Mouse (Mus musculus): ENCODE results near the gene Lrfn1.
A peak's percentile ranks its signal among the peaks of the same experiment; 100 is the strongest.
"Not testable (repeated sequence)": the region's sequence is repeated elsewhere in the genome, so short reads cannot be mapped to it uniquely, and the experiment has no call there.

Gene Lrfn1

DNA sequence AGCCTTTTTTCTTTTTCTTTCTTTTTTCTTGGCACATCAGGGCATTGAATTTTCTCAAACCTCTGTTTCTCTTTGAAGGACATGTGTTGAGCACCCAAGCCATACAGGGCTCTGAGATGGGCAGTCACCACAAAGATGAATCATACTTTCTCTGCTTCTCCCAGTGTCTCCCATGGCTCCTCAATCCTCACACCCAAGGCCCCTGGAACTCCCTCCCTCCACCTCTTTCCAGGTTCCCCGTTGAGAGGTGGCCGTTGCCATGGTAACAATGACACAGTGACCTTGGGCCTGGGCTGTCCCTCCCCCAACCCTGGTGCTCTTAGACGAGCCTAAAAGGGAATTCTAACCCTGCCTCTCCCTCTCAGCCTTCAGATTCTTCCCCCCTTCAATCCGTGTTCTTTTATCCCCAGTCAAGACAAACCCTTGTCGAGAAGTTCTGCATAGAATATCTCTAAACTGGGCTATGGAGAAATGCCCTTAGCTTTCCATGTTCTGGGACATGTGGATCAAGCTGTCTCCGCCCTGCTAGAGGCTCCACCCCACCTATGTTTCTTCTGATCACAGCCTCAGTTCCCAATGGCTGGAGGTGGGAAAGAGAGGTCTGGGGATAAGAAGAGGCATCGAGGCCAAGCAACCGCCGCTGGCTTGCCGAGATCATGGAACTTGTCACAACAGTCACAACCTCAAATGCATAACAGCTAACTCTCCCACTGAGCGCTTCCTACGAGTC is 4.5 kb upstream of the Lrfn1 start:
- DNase-seq (ENCODE audit: low spot score), result peak; percentile 44

DNA sequence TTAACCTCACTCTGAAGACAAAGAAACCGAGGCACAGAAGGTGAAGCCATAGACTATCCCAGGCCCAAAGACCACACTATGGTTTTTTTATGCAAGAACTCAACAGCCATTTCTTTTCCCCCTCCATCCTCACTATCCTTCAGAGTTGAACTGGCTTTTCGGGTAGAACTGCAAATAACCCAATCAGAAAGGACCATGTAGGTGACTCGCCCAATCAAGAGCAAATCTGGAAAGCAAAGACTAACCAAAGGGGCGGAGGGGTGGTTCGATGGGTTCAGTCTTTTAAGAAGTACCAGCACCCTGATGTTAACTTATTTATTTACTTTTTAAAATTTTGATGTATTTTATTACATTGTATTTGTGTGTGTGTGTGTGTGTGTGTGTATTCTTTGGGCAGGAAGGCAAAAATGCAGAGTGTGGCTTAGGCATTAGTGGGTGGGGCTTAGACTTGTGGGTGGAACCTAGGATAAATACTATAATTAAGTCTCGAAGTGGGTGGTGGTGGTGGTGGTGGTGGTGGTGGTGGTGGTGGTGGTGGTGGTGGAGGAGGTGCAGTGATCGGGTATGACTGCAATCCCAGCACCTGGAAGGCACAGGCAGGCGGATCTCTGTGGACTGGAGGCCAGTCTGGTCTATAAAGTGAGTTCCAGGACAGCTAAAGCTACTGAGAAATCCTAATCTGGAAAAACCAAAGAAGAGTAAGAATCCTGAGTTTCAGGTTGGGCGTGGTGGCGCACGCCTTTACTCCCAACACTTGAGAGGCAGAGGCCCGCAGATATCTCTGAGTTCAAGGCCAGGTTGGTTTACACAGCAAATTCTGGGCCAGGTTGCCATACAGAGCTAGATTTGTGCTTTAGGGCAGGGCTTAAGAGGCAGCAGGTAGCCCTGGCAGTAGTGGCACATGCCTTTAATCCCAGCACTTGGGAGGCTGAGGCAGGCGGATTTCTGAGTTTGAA is 3.6 kb upstream of the Lrfn1 start:
- no peak for DNase-seq (ENCODE audit: low spot score)

DNA sequence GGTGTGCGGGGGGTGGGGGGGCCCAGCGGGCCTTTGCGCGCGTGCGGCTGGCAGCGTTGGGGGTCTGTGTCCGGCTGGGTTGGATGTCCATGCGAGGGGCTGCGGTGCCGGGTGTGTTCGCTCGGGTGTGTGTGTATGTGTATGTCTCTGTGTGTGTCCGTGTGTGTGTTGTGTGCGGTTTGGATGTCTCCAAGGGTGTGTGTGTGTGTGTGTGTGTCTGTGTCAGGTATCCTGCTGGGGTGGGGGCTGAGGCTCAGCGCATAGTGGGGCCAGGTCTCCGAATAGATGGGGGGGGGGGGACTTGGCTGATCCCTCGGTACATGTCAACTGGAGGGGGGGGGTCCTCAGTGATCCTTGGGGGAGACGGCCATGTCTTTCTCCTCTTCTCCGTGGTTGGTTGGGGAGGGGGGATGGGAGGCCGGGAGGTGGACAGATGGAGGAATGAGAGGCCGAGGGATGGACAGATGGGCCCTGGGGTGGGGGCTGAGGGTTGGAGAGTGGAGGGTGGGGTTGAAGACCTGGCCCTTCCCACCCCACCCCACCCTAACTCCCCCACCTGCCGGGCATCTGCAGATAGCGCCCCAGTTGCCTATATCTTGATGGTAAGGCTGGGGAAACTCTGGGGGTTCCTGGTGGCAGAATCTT is 703 bp downstream of the Lrfn1 start:
- DNase-seq (ENCODE audit: low spot score), result no peak

DNA sequence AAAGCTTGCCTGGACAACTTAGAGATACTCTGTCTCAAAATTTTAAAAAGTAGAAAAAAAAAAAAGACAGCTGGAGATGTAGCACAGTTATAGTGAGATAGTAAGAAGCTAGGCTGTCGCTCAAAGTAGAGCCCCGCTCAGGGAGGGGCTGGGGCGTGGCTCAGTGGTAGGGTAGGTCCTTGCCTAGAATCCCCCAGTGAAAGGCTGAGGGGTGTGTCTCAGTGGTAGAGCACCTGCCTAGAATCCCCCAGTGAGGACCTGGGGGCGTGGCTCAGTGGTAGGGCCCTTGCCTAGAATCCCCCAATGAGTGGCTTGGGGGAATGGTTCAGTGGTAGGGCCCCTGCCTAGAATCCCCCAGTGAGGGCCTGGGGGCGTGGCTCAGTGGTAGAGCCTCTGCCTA is 8.6 kb downstream of the Lrfn1 start:
- no peak for DNase-seq (ENCODE audit: low spot score)

DNA sequence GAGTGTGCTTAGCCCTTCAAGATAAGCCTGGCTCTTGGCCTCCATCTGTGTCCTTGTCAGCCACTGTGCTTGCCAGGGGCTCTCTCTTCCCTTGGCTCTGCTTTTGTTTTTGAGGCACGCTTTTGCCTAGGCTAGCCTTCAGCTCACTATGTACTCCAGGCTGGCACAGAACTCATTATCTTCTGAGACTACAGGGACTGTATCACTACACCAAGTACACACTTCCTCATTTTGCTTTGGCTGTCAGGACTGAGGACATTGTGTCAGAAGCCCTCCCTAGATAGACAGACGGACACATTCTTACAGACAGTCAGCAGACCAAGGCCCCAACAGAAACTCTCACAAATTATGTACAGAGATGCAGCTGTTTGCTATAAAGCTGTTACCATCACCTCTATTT is 11.0 kb downstream of the Lrfn1 start:
- no peak for DNase-seq (ENCODE audit: low spot score)

DNA sequence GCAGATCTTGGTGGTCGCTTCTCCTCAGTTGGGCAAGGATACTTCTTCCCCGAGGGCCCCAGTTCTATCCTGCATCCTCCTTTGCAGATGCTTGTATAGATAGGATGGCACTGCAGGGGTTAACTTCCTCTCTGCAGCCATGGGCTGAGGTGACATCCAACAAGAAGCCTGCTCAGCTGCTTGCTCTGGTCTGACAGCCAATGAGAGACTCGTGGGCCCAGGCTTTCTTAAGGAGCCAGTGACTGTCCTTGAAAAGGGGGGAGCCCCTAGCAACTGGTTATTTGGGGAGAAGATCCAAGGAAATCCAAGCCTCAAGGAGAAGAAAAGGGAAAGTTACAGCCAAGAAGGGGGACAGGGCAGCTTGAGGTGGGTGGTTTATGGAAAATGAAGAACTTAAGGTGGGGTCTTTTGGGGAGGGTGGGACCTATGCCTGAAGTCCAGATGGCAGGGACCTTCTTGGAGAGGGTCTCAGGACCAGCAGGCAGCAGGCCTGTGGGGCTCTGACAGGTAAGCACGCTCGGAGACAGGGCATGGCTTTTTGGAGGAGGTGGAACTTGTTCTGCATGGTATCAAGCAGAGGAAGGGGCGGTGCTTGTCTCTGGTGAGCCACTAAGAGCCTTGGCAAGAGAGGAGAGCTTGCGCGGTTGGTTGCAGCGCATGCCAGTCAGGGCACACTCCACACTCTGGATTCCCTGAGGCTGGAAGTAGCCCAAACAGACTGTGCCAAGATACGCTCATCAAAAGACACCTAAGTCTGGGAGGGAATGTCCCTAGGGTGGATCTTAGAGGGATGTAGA is 12.8 kb downstream of the Lrfn1 start:
- DNase-seq (ENCODE audit: low spot score), result peak; percentile 62

DNA sequence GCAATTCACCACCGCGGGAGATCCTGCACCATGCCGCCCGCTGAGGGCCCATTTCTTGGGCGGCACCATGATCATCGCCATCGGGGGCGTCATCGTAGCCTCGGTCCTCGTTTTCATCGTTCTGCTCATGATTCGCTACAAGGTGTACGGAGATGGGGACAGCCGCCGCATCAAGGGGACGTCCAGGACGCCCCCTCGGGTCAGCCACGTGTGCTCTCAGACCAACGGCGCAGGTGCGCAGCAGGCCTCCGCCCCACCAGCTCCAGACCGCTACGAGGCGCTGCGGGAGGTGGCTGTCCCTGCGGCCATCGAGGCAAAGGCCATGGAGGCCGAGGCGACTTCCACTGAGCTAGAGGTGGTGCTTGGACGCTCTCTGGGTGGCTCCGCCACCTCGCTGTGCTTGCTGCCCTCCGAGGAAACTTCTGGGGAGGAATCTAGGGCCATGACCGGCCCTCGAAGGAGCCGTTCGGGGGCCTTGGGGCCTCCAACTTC is 15.0 kb downstream of the Lrfn1 start:
- peak; percentile 32 for DNase-seq (ENCODE audit: low spot score)

DNA sequence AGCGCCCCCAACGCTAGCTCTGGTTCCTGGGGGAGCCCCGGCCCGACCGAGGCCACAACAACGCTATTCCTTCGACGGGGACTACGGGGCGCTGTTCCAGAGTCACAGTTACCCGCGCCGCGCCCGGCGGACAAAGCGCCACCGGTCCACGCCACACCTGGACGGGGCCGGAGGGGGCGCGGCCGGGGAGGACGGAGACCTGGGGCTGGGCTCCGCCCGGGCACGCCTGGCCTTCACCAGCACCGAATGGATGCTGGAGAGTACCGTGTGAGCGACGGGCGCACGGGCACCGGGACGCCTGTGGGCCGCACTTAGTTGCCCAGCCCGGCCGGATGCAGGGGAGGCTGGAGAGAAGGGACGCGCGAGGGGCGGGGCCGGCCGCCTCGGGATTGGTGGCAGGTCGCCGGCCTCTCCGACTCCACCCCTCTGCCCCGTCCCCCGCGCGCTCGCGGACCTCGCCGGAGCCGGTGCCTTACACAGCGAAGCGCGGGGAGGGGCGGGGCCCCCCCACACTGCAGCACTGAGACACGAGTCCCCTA is 15.5 kb downstream of the Lrfn1 start:
- DNase-seq (ENCODE audit: low spot score), result peak; percentile 69

DNA sequence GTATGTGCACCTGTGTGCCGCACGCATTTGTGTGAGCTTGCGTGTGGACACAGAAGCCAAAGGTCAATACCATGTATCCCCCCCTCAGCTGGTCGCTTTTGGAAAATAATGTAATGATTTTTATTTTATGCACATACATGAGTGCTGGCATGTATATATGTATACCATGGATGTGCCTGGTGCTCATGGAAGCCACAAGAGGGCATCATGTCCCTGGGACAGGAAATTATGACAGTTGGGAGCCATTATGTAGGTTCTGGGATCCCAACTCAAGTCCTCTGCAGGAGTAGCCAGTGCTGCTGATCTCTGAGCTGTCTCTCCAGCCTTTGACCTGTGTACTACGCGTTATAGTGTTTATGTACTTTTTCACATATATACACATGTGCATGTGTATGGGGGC is 24.4 kb downstream of the Lrfn1 start:
- DNase-seq (ENCODE audit: low spot score), result no peak

DNA sequence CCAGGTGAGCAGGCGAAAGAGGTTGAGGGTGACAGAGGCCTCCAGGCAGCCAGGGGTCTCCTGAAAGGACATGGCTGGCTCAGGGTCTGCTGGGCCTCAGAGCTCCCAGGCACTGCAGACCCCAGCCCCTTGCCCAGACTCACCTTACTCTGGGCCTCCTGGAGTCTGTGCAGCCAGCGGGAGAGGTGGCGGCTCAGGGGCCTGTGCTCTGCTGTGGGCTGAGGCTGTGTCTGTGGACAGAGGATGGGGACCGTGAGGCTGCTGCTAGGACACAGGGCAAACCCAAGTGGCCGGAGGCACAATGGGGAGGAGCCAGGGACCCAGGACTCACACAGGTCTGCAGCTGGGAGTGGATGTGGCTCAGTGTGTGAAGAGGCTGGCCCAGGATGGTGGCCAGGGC is 25.6 kb downstream of the Lrfn1 start:
- no peak for DNase-seq (ENCODE audit: low spot score)

DNA sequence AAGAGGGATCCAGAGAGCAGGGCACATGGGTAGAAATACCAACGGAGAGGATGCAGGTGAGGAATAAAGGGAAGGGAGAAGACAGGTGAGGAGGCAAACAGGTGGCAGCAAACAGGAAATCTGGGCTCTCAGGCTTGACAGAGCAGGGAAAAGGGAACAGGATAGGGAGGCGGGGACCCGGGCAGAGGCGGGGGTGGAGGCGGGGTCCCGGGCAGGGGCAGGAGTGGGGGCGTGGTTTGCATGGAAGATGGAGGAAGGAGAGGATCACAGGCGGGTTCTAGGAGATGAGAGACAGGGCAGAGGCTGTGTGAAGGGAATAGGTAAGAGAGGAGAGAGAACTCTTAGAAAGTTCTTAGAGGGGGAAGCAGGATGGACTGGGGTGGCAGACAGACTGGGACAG is 27.1 kb downstream of the Lrfn1 start:
- no peak for DNase-seq (ENCODE audit: low spot score)

DNA sequence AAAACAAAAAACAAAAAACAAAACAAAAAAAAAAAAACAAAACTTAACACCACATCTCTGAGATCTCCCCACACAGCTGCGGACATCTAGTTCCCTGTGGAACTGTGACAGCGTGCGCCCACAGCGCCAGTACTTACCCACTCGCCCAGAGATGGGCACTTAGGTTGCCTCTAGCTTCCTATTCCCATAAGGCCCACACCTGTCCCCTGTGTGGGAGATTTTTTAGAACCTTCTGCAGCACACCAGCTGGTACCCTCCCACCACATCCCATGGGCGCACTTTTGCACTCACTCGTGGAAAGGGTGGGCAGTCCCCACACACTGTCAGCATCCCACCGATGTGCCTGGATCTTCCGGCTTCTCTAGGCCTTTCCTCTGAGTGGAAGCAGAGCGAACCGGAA is 31.1 kb downstream of the Lrfn1 start:
- DNase-seq (ENCODE audit: low spot score), result no peak

DNA sequence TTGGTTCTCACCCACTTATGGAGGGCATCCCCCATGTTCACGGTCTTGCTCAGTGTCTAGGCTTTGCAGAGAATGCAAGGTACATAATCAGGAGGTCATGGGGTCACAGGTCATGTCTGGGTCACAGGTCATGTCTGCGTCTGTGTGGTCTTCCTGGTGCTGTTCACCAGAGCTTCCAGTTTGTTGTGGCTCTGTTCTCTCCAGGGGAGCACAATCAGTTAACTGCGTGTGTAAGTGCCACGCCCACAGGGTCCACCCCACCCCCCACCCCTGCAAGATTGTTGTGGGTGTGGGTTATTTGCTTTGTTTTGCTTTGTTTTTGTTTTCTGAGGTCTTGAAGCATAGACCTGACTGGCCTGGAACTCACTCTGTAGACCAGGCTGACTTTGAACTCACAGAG is 32.4 kb downstream of the Lrfn1 start:
- DNase-seq (ENCODE audit: low spot score), result no peak

DNA sequence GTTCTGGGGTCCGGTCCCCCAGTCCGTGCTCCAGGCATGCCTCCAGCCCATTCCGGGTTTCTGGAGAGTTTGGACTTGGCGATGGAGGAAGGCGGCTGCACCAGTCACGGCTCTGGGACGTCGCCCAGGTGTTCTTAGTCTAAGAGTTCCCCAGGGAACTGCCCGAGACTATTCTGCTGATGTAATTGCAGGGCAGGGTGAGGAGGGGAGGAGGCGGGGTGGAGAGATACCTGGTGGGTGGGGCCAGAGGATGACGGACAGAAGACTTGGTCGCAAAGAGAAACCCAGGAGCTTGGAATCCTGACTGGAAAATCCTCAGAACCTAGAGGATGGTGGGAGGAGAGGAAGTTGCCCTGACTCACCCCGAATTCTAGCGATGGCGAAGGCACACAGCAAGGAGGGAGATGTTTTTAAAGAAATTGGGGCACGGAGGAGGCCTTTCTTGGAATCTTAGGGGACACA is 36.3 kb downstream of the Lrfn1 start:
- DNase-seq (ENCODE audit: low spot score), result no peak

DNA sequence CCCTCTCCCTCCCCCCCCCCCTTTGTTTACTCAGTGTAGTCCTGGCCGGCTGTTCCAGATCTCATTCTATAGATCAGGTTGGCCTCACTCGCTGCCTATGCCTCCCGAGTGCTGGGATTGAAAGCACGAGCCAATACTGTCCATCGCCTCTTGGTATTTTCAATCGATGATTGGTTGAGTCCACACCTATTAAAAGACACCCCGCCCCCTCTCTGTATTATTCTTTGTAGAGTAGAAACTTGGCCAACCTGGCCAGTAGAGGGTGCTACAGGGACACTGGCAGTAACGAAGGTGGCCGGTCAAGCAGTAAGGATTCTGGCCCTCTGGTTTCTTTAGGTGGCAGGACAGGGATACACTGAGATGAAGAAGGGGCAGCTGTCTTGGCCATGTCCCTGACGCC is 38.6 kb downstream of the Lrfn1 start:
- peak; percentile 69 for DNase-seq (ENCODE audit: low spot score)

DNA sequence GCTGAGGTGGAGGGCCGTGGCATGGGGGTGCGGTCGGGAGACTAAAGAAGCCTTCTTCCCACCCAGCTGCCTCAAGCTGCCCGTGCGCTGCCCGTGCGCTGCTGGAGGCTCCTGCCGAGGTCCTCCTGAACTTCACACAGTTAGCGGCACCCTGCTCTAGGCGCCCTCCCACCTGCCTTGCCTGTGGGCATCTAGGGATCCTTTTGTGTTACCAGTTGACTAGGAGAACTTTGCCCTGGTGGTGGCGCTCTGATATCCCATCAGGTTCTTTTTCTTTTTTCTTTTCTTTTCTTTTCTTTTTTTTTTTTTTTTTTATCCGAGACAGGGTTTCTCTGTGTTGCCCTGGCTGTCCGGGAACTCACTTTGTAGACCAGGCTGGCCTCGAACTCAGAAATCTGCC is 39.1 kb downstream of the Lrfn1 start:
- no peak for DNase-seq (ENCODE audit: low spot score)

DNA sequence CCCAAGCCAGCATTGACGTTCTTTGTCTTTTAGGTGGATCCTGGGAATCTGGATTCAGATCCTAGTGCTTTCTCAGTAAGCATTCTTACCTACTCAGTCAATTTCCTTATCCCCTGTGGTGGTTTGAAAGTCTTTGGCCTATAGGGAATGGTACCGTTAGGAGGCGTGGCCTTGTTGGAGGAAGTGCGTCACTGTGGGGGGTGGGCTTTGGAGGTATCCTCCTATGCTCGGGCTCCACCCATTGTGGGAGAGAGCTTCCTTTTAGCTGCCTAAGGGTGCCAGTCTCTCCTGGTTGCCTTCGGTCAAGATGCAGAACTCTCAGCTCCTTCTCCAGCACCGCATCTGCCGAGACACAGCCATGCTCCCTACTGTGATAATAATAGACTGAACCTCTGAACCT is 40.5 kb downstream of the Lrfn1 start:
- DNase-seq (ENCODE audit: low spot score), result no peak

DNA sequence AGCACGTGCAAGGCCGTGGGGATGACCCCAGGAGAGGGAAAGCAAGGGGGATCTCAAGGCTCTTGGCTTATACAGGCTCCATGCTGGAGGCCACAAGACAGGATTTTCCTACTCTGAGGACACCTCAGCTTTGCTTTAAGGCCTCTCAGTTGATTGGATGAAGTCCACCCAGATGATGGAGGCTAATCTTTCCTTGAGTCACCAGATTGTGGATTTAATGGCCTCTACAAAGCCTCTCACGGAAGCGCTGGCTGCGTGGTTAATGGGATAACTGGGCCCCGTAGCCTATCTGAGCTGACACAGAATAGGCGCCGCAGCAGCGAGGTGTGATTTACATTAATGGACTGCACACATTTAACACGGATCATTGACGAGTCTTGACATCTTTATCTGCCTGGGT is 43.6 kb downstream of the Lrfn1 start:
- DNase-seq (ENCODE audit: low spot score), result peak; percentile 40

DNA sequence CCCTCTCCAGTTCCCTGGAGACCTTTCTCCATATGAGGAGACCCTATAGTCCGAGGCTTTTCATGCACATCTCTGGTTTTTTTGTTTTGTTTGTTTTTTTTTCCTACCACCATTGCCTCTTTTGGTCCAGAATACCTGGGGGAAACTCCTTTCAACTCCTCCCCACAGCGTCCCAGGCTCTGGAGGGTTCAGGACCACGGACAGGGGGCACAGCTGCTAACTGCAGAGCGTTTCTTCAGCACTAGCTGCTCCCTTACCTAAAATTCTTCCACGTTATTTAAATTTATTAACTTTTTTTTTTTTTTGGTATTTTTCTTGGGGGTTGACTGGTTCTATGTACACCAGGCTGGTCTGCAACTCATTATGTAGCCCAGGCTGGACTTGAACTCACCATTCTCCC is 53.8 kb downstream of the Lrfn1 start:
- peak; percentile 12 for DNase-seq (ENCODE audit: low spot score)

DNA sequence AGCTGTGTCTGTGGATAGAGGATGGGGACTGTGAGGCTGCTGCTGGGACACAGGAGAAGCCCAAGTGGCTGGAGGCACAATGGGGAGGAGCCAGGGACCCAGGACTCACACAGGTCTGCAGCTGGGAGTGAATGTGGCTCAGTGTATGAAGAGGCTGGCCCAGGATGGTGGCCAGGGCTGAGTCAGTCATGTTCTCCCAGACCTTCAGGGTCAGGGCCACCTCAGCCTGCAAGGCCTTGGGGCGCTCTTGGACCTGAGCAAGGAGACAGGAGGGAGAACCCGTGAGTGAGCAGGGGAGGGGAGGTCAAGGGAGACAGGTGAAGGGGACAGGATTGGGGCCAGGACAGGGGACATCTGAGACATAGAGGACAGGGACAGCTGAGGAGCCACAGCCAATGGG is 57.3 kb downstream of the Lrfn1 start:
- DNase-seq (ENCODE audit: low spot score), result not testable (repeated sequence)

DNA sequence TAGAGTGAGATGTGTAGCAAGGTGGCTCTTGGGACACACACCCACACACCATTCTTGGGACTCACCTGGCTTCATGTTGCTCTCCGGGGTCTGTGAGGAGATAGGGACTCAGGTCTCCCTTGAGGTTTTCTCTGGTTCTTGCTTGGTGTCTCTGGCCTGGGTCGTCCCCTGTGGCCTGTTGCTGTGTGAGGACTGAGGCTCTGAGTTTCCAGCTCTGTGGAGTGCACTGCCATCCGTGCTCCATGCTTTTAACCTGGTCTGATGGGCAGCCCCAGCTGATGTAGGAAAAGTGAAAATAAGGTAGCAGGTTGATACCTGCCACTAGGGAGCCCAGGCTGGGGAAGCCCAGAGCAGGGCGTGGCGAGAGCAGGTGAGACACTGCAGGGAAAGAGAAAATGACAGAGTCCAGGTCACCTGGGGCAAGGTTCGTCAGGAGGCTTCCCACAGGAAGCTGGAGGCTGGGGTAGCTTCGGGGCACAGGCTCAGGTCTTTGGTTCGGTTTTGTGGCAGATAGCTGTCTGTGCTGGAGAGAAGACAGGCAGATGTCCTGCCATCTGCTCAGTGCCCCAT is 58.7 kb downstream of the Lrfn1 start, which contains the start of gene Ifnl2:
Ifnl2 (minus strand) TSS at position 51 of the 570 bp plus-strand sequence.
- not testable (repeated sequence) for DNase-seq (ENCODE audit: low spot score)

Measured in retina, embryonic 14.5 days (tissue).